Comparison of ENCODE assay signal across 8 mouse cellular contexts in the genomic region with DNA sequence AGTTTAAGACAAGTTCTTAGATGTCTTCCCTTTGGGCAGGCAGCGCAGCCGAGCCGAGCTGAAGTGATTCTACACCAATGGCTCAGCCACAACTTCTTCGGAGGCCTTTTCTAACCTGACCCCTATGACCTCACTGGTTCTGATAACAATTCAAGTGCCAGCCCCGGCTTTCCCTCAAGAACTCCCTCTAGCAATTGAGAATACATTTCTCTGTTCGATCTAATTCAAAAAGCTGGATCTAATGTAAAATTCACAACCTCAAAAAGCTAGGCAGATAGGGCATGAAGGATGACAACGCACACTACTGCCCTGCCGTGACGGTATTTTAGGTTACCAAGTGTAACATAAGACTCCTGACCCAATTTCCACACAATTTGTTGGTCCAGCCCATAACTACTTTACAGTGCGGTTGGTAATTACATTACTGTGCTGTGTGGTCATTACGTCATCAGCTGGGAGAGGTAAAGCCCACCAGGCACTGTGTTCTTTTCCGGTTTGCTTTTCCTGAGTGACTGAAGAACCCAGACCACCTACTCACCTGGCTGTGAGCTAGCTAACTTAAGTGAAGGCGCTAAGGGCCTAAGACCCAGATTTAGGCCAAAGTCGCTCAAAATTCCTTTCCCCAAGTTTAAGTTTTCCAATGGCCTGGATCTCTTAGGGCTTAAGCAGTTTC. TPM values are rescaled to one million over a fixed set of nuclear protein-coding genes. Genes with fewer than 3 reads are reported as not detected.
DNase-seq lines count a peak whose midpoint lies in the region; ATAC-seq and TF ChIP-seq lines count a peak whose summit lies in the region.

No protein-coding gene starts in this region.

- TF ChIP-seq CTCF in layer of hippocampus, adult 2 months (conservative IDR thresholded peaks at IDR 0.05): no peak

- peak overlapping the region; percentile 77; the same call in 1 of the 2 replicates for H3K9ac ChIP-seq in forebrain, embryonic 11.5 days (ENCODE audit: low read length)
- H3K9ac ChIP-seq in limb, embryonic 13.5 days: peak overlapping the region; percentile 87

- ATAC-seq in forebrain, embryonic 11.5 days (replicated peaks; ENCODE audit: low FRiP score): no peak
- ATAC-seq in limb, embryonic 13.5 days (ENCODE audit: low FRiP score, low read depth): no peak

- peak overlapping the region; percentile 73 for H3K4me3 ChIP-seq in layer of hippocampus, adult 2 months
- peak overlapping the region; percentile 74 for H3K4me3 ChIP-seq in forebrain, embryonic 11.5 days (ENCODE audit: low read depth, low read length)
- H3K4me3 ChIP-seq in limb, embryonic 13.5 days: peak overlapping the region; percentile 83

- H3K27ac ChIP-seq in layer of hippocampus, adult 2 months: peak overlapping the region; percentile 48; the same call in 1 of the 2 replicates
- H3K27ac ChIP-seq in forebrain, embryonic 11.5 days (ENCODE audit: low read depth, low read length): no peak overlapping the region
- peak overlapping the region; percentile 96 for H3K27ac ChIP-seq in limb, embryonic 13.5 days

- H3K4me2 ChIP-seq in forebrain, embryonic 11.5 days (ENCODE audit: low read depth, low read length, severe bottlenecking): peak overlapping the region; percentile 83
- H3K4me2 ChIP-seq in limb, embryonic 13.5 days (replicated peaks): peak overlapping the region; percentile 82

- H3K36me3 ChIP-seq in forebrain, embryonic 11.5 days (ENCODE audit: control insufficient read depth, insufficient read depth, low read length): no peaks in the 10 kb centered on the region; the same call in 1 of the 2 replicates
- peaks cover 17% of the 10 kb centered on the region for H3K36me3 ChIP-seq in limb, embryonic 13.5 days

- peaks cover 8% of the 10 kb centered on the region; the same call in 1 of the 2 replicates for H3K4me1 ChIP-seq in forebrain, embryonic 11.5 days (replicated peaks; ENCODE audit: control insufficient read depth, insufficient read depth, low read length)
- H3K4me1 ChIP-seq in limb, embryonic 13.5 days: peaks cover 34% of the 10 kb centered on the region

- 52% methylated on average over 14 of the region's 14 CpGs for WGBS in forebrain, embryonic 11.5 days
- 28% methylated on average over 14 of the region's 14 CpGs for WGBS in limb, embryonic 13.5 days

- intact Hi-C loops in left cerebral cortex, postnatal 36 days (cut with DNase I): loop anchor here (2.0 to 5.0 kb wide), 2 partner anchors 67 to 101 kb away; no protein-coding TSS in a partner anchor

- H3K9me3 ChIP-seq in forebrain, embryonic 11.5 days (ENCODE audit: control insufficient read depth, low read length): no peaks in the 10 kb centered on the region
- peaks cover 6% of the 10 kb centered on the region; the same call in 1 of the 2 replicates for H3K9me3 ChIP-seq in limb, embryonic 13.5 days

- H3K27me3 ChIP-seq in forebrain, embryonic 11.5 days (ENCODE audit: control insufficient read depth, insufficient read depth, low read length): no peaks in the 10 kb centered on the region
- no peaks in the 10 kb centered on the region for H3K27me3 ChIP-seq in limb, embryonic 13.5 days

- no peak for DNase-seq in layer of hippocampus, adult 2 months (ENCODE audit: low spot score in 2 of 2)
- DNase-seq in layer of hippocampus, postnatal 36 days: no peak
- no peak for DNase-seq in forebrain, embryonic 11.5 days (ENCODE audit: low spot score)
- peak; percentile 14 for DNase-seq in skeletal muscle tissue, adult 2 months (ENCODE audit: low read depth, low spot score)
- no peak for DNase-seq in spleen, postnatal 36 days (ENCODE audit: low spot score in 2 of 2)
- no peak for DNase-seq in left cerebral cortex, postnatal 36 days (ENCODE audit: low spot score in 2 of 2)
- no peak for DNase-seq in spleen, adult 18-20 months

RNA-seq across cellular contexts. Expression of a gene that starts 1.7 kb away (rescaled TPM):
- total RNA-seq in layer of hippocampus, adult 2 months (2021): 10 to 100 TPM; 12.7 to 12.9 TPM
- 10 to 100 TPM; 15.5 to 15.8 TPM for total RNA-seq in layer of hippocampus, postnatal 36 days (2021)
- polyA plus RNA-seq in forebrain, embryonic 11.5 days (2014; fragmentation: Nextera tagmentation; extraction: Ambion mirVana): 11.2 and 12.1 TPM in 2 replicates
- polyA plus RNA-seq in limb, embryonic 13.5 days (2015; fragmentation: Nextera tagmentation; extraction: Ambion mirVana): 25.9 and 27.7 TPM in 2 replicates
- total RNA-seq in left cerebral cortex, postnatal 36 days (2021): 10 to 100 TPM; 12.9 to 13.9 TPM
